In the genomic region with DNA sequence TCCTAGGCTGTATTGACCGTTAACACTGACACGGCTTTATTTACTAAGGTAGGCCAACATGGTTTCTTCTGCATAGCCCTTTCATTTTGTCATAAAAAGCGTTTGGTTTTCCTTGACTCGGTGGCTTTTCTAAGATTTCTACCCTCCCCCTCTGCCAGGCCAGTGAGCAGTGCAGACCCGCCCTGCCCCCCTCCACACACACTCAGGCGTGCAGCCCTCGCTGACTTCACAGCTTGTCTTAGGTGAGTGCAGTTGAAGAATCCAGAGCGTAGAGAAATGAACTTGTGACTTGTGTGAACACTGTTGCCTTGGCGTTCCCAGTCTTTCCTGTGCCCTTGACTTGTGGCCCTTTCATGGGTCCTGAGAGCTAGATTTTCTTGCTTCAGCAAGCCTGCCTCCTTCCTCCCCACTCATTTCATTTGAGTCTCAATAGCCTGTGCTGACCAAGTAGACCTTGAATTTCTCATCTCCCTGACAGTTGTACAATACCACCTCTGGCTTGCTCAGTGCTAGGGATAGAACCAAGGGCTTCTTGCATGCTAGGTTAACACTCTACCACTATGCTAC, we compare ENCODE assay signal across 25 mouse cellular contexts.
DNase-seq lines count a peak whose midpoint lies in the region; ATAC-seq and TF ChIP-seq lines count a peak whose summit lies in the region.
"Had no signal": no experiment of that assay in that cellular context is flagged by ENCODE, and none has a peak within 500 bp of the region (broad histone marks: within the 10 kb centered on the region; RNA-seq: fewer than 3 reads in every experiment).

No protein-coding gene starts in this region.

- no peak overlapping the region for H3K9ac ChIP-seq in kidney, embryonic 14.5 days (ENCODE audit: low read depth, low read length)
- H3K9ac ChIP-seq: embryonic facial prominence, embryonic 15.5 days; forebrain, embryonic 12.5 days; forebrain, postnatal 0 days; heart, embryonic 12.5 days; hindbrain, embryonic 13.5 days; limb, embryonic 12.5 days; liver, embryonic 14.5 days; lung, embryonic 14.5 days; midbrain, embryonic 13.5 days had no signal

- no peaks in the 10 kb centered on the region for H3K9me3 ChIP-seq in kidney, embryonic 14.5 days (ENCODE audit: control insufficient read depth, low read length)
- no peaks in the 10 kb centered on the region for H3K9me3 ChIP-seq in megakaryocyte, embryonic 14.5 days
- H3K9me3 ChIP-seq: embryonic facial prominence, embryonic 10.5 days; embryonic facial prominence, embryonic 15.5 days; forebrain, embryonic 12.5 days; heart, embryonic 12.5 days; hindbrain, embryonic 13.5 days; midbrain, embryonic 13.5 days had no signal

- no peak for TF ChIP-seq CTCF in kidney, adult 2 months (conservative IDR thresholded peaks at IDR 0.05; ENCODE audit: insufficient read depth, insufficient read length, low read depth, low read length)

- no peaks in the 10 kb centered on the region for H3K27me3 ChIP-seq in kidney, embryonic 14.5 days (ENCODE audit: control insufficient read depth, insufficient read depth, low read length)
- no peaks in the 10 kb centered on the region for H3K27me3 ChIP-seq in kidney, adult 2 months (replicated peaks; ENCODE audit: control insufficient read depth, insufficient read depth, low read length)
- peaks cover 28% of the 10 kb centered on the region for H3K27me3 ChIP-seq in megakaryocyte, embryonic 14.5 days (replicated peaks)
- H3K27me3 ChIP-seq: embryonic facial prominence, embryonic 15.5 days; forebrain, embryonic 12.5 days; heart, embryonic 12.5 days; hindbrain, embryonic 13.5 days; limb, embryonic 12.5 days; midbrain, embryonic 13.5 days had no signal

- H3K36me3 ChIP-seq in kidney, embryonic 14.5 days (ENCODE audit: control insufficient read depth, insufficient read depth, low read length), result no peaks in the 10 kb centered on the region
- no peaks in the 10 kb centered on the region for H3K36me3 ChIP-seq in kidney, adult 2 months (ENCODE audit: control insufficient read depth, insufficient read depth, low read length)
- H3K36me3 ChIP-seq in megakaryocyte, embryonic 14.5 days (replicated peaks; ENCODE audit: low read length), result no peaks in the 10 kb centered on the region
- H3K36me3 ChIP-seq: embryonic facial prominence, embryonic 10.5 days; embryonic facial prominence, embryonic 15.5 days; forebrain, embryonic 12.5 days; heart, embryonic 12.5 days; hindbrain, embryonic 13.5 days; limb, embryonic 12.5 days; midbrain, embryonic 13.5 days had no signal

- no peak overlapping the region for H3K27ac ChIP-seq in kidney, embryonic 14.5 days (ENCODE audit: low read depth, low read length)
- H3K27ac ChIP-seq in kidney, adult 2 months (ENCODE audit: insufficient read depth, low read depth, low read length), result no peak overlapping the region
- H3K27ac ChIP-seq: embryonic facial prominence, embryonic 10.5 days; embryonic facial prominence, embryonic 15.5 days; forebrain, embryonic 12.5 days; heart, adult 2 months; hindbrain, embryonic 13.5 days; limb, embryonic 12.5 days; liver, embryonic 14.5 days; midbrain, embryonic 13.5 days had no signal

- peaks cover 13% of the 10 kb centered on the region for H3K4me1 ChIP-seq in kidney, embryonic 14.5 days (ENCODE audit: control insufficient read depth, insufficient read depth, low read length)
- no peaks in the 10 kb centered on the region for H3K4me1 ChIP-seq in kidney, adult 2 months (ENCODE audit: control insufficient read depth, insufficient read depth, low read length)
- H3K4me1 ChIP-seq in megakaryocyte, embryonic 14.5 days, result peaks cover 17% of the 10 kb centered on the region
- H3K4me1 ChIP-seq: embryonic facial prominence, embryonic 10.5 days; forebrain, embryonic 12.5 days; midbrain, embryonic 13.5 days had no signal

- no peak overlapping the region for H3K4me3 ChIP-seq in kidney, embryonic 14.5 days (ENCODE audit: low read length)
- no peak overlapping the region for H3K4me3 ChIP-seq in kidney, adult 2 months (ENCODE audit: insufficient read depth, low read depth, low read length)
- peak overlapping the region; percentile 67 for H3K4me3 ChIP-seq in megakaryocyte, embryonic 14.5 days (replicated peaks)
- H3K4me3 ChIP-seq: embryonic facial prominence, embryonic 10.5 days; embryonic facial prominence, embryonic 15.5 days; forebrain, embryonic 12.5 days; heart, adult 2 months; heart, embryonic 12.5 days; hindbrain, embryonic 13.5 days; limb, embryonic 12.5 days; midbrain, embryonic 13.5 days had no signal

- 23% methylated on average over 9 of the region's 9 CpGs for WGBS in kidney, embryonic 14.5 days
- WGBS in kidney, adult 2 months, result 56% methylated on average over 9 of the region's 9 CpGs

- peak; percentile 80 for ATAC-seq in kidney, embryonic 14.5 days (ENCODE audit: low FRiP score, low TSS enrichment)
- ATAC-seq in megakaryocyte, adult 5-6 weeks (ENCODE audit: poor library complexity, severe bottlenecking), result no peak
- ATAC-seq: CD4-positive, CD25-positive, alpha-beta regulatory T cell, adult 4 months; forebrain, postnatal 0 days; midbrain, embryonic 13.5 days had no signal

- H3K4me2 ChIP-seq in kidney, embryonic 14.5 days (replicated peaks; ENCODE audit: low read depth, low read length), result no peak overlapping the region
- H3K4me2 ChIP-seq: embryonic facial prominence, embryonic 15.5 days; forebrain, embryonic 12.5 days; heart, embryonic 12.5 days; hindbrain, embryonic 13.5 days; limb, embryonic 12.5 days; lung, embryonic 14.5 days; midbrain, embryonic 13.5 days had no signal

- DNase-seq in kidney, adult 9 months, result no peak
- peak; percentile 8 for DNase-seq in kidney, postnatal 14 days
- DNase-seq in kidney, adult 2 months, result no peak
- DNase-seq in spleen, postnatal 4 days (ENCODE audit: low spot score in 2 of 2), result no peak
- DNase-seq: adrenal gland, adult 8-10 months; cerebellum, adult 8-10 months; cerebellum, postnatal 25 days; forebrain, postnatal 0 days; heart, adult 2 months; heart, postnatal 4 days; lung, embryonic 14.5 days; lung, postnatal 14 days; thymus, postnatal 4 days had no signal

- no peak for TF ChIP-seq POLR2A in kidney, adult 2 months (IDR thresholded peaks at IDR 0.05; ENCODE audit: low read depth, low read length)
